Mouse (Mus musculus) hindbrain, embryonic 10.5 days (tissue): ENCODE measurements around the gene Wbp1l. TPM values are rescaled to one million over a fixed set of nuclear protein-coding genes. Genes with fewer than 3 reads are reported as not detected.
A peak's percentile ranks its signal among the peaks of the same experiment; 100 is the strongest.
"Not testable (repeated sequence)": the region's sequence is repeated elsewhere in the genome, so short reads cannot be mapped to it uniquely, and the experiment has no call there.

Experiments used
- DNase-seq: peaks from one replicate; pipeline ENCODE4 v3.0.0-alpha.2; 2017; ENCODE audit warnings: low spot score
- H3K27ac ChIP-seq: fragments of 300-500 bp; sonication (generic); 2 replicates; pipeline ENCODE4 v1.5.1; 2016; ENCODE audit warnings: mild to moderate bottlenecking, moderate library complexity
- H3K27me3 ChIP-seq: fragments of 300-500 bp; sonication (generic); 2 replicates; pipeline ENCODE4 v1.6.1; 2016; ENCODE audit warnings: mild to moderate bottlenecking; ENCODE audit not compliant: poor library complexity, insufficient read depth, severe bottlenecking
- H3K36me3 ChIP-seq: fragments of 300-500 bp; sonication (generic); 2 replicates; pipeline ENCODE4 v1.6.1; 2016; ENCODE audit warnings: mild to moderate bottlenecking, moderate library complexity
- H3K4me1 ChIP-seq: fragments of 300-500 bp; sonication (generic); replicated peaks from 2 replicates; pipeline ENCODE4 v1.6.1; 2016; ENCODE audit warnings: mild to moderate bottlenecking
- H3K4me3 ChIP-seq: fragments of 300-500 bp; sonication (generic); 2 replicates; pipeline ENCODE4 v1.5.1; 2016; ENCODE audit warnings: mild to moderate bottlenecking, moderate library complexity
- H3K9me3 ChIP-seq: fragments of 300-500 bp; sonication (generic); 2 replicates; pipeline ENCODE4 v1.6.1; 2016; ENCODE audit warnings: mild to moderate bottlenecking, moderate library complexity
- WGBS: fragments of 180-500 bp; shearing (Covaris S2); methylation state at CpG from one replicate; pipeline ENCODE4 v1.1.7; 2016; 5-methylcytosine and 5-hydroxymethylcytosine counted together
- polyA plus RNA-seq: library from polyadenylated mRNA; unstranded; fragments of >200 nt; fragmentation: Nextera tagmentation; extraction: Ambion mirVana; gene quantifications from 2 replicates; pipeline ENCODE4 v1.2.1, GENCODE M21; 2016

Gene Wbp1l
- polyA plus RNA-seq: 48.2 and 54.4 TPM in 2 replicates

- no peaks in the 10 kb centered on the region for H3K9me3 ChIP-seq
- under 1% methylated on average over 22 of the region's 22 CpGs for WGBS
Observed at GRCm38 (mm10) chr19:46598720-46599252, at the start of gene Wbp1l. Gene Wbp1l (plus strand): TSS chr19:46599084.

DNA sequence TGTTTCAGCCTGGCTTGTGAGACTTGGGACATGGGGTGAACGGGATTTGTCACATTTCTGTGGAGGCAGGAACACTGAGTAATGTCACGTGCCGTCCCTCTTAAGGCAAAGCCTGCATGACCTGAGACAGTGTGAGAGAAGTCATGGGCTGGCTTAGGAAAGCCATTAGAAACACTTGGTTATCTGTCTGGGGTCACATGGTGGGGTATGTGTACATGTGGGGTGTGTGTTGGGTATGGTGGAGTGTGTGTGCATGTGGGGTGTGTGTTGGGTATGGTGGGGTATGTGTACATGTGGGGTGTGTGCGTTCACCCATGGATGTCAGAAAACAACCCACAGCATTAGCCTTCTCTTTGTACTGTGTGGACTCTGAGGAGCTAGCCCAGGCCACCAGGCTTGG lies 48.5 kb upstream of the Wbp1l start:
- Histone ChIP-seq H3K4me1 (no peaks in the 10 kb centered on the region), H3K36me3 (peaks cover 85% of the 10 kb centered on the region), H3K27me3 (no peaks in the 10 kb centered on the region), H3K9me3 (no peaks in the 10 kb centered on the region), H3K27ac (no peak overlapping the region), H3K4me3 (no peak overlapping the region)
- 95% methylated on average over 4 of the region's 4 CpGs for WGBS
- no peak for DNase-seq

More at GRCm38 (mm10) chr19:46598720-46599252, at the start of gene Wbp1l:
- peak; percentile 98 for DNase-seq
- H3K4me3 ChIP-seq: peak within 1 kb of the TSS; percentile 97
- H3K4me1 ChIP-seq: peaks cover 25% of the 10 kb centered on the region
- peaks cover 50% of the 10 kb centered on the region for H3K36me3 ChIP-seq
- no peaks in the 10 kb centered on the region for H3K27me3 ChIP-seq
- H3K27ac ChIP-seq: peak within 1 kb of the TSS; percentile 89

GRCm38 (mm10) chr19:46552496-46552895 lies 46.4 kb upstream of the Wbp1l start:
- peaks cover 96% of the 10 kb centered on the region for H3K36me3 ChIP-seq

GRCm38 (mm10) chr19:46553541-46553955 lies 45.3 kb upstream of the Wbp1l start:
- no peak for DNase-seq
- 86% methylated on average over 11 of the region's 11 CpGs for WGBS
- Histone ChIP-seq H3K27me3 (no peaks in the 10 kb centered on the region), H3K4me3 (no peak overlapping the region), H3K4me1 (0 out of 2 replicates have a peak, but pooled peaks cover 2% of the 10 kb centered on the region), H3K9me3 (no peaks in the 10 kb centered on the region), H3K36me3 (peaks cover 96% of the 10 kb centered on the region), H3K27ac (no peak overlapping the region)

More at GRCm38 (mm10) chr19:46552496-46552895, 46.4 kb upstream of the Wbp1l start:
- no peak overlapping the region for H3K27ac ChIP-seq
- WGBS: 82% methylated on average over 4 of the region's 4 CpGs
- no peak for DNase-seq
- no peaks in the 10 kb centered on the region for H3K9me3 ChIP-seq
- H3K4me1 ChIP-seq: no peaks in the 10 kb centered on the region
- H3K27me3 ChIP-seq: no peaks in the 10 kb centered on the region
- H3K4me3 ChIP-seq: no peak overlapping the region

- no peak overlapping the region for H3K4me3 ChIP-seq
- no peak for DNase-seq
- H3K4me1 ChIP-seq: 0 out of 2 replicates have a peak, but pooled peaks cover 7% of the 10 kb centered on the region
- H3K9me3 ChIP-seq: no peaks in the 10 kb centered on the region
- no peak overlapping the region for H3K27ac ChIP-seq
- WGBS: 84% methylated on average over 8 of the region's 8 CpGs
- H3K36me3 ChIP-seq: peaks cover 74% of the 10 kb centered on the region
- H3K27me3 ChIP-seq: no peaks in the 10 kb centered on the region
Observed at GRCm38 (mm10) chr19:46558009-46558408, 40.9 kb upstream of the Wbp1l start.

- DNase-seq: no peak
- no peak overlapping the region for H3K4me3 ChIP-seq
- WGBS: 67% methylated on average over 12 of the region's 12 CpGs
- no peak overlapping the region for H3K27ac ChIP-seq
- 0 out of 2 replicates have a peak, but pooled peaks cover 7% of the 10 kb centered on the region for H3K4me1 ChIP-seq
- H3K9me3 ChIP-seq: no peaks in the 10 kb centered on the region
- peaks cover 68% of the 10 kb centered on the region for H3K36me3 ChIP-seq
- no peaks in the 10 kb centered on the region for H3K27me3 ChIP-seq
Observed at GRCm38 (mm10) chr19:46558631-46559030, 40.3 kb upstream of the Wbp1l start.

DNA sequence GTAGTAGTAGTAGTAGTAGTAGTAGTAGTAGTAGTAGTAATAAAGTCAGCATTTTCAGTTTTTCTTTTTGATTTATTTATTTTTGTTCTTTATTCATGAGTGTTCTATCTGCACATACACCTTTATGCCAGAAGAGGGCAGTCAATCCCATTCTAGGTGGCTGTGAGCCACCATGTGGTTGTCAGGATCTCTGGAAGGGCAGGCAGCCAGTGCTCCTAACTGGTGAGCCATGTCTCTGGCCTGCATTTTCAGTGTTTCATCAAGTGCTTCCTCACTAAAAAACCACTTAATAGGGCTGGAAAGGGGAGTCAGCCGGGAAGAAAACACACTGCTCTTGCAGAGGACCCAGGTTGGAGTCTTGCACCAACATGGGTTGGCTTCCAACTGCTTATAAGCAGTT lies 36.8 kb upstream of the Wbp1l start:
- peak; percentile 28 for DNase-seq
- Histone ChIP-seq H3K27me3 (no peaks in the 10 kb centered on the region), H3K4me1 (peaks cover 10% of the 10 kb centered on the region; the same call in 1 of the 2 replicates), H3K9me3 (no peaks in the 10 kb centered on the region), H3K27ac (no peak overlapping the region), H3K36me3 (peaks cover 39% of the 10 kb centered on the region), H3K4me3 (no peak overlapping the region)
- 41% methylated on average over 1 of the region's 1 CpGs for WGBS

- H3K9me3 ChIP-seq: no peaks in the 10 kb centered on the region
- peaks cover 39% of the 10 kb centered on the region for H3K36me3 ChIP-seq
- H3K27me3 ChIP-seq: no peaks in the 10 kb centered on the region
- 93% methylated on average over 14 of the region's 14 CpGs for WGBS
- no peak for DNase-seq
- no peak overlapping the region for H3K27ac ChIP-seq
- peaks cover 10% of the 10 kb centered on the region; the same call in 1 of the 2 replicates for H3K4me1 ChIP-seq
- no peak overlapping the region for H3K4me3 ChIP-seq
Observed at GRCm38 (mm10) chr19:46562581-46563515, 36.0 kb upstream of the Wbp1l start.

DNA sequence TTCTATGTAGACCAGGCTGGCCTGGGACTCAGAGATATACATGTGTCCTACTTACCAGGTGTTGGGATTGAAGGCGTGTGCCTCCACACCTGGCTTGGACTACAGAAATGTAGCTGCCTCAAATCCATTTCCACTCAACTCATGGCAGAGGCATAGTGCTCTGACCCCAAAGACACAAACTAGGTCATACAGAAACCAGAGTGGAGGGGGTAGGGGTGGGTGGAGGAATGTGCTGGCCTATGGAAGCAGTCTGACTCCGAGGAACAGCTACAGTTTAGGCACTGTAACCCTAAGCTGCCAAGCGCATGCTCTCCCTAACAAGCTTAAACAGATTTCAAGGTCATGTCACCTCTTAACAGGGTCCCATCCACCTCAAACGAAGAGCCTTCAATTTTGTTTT lies 35.3 kb upstream of the Wbp1l start:
- WGBS: 89% methylated on average over 4 of the region's 4 CpGs
- DNase-seq: no peak
- Histone ChIP-seq H3K36me3 (peaks cover 36% of the 10 kb centered on the region), H3K27me3 (no peaks in the 10 kb centered on the region), H3K9me3 (no peaks in the 10 kb centered on the region), H3K4me3 (no peak overlapping the region), H3K27ac (no peak overlapping the region), H3K4me1 (peaks cover 7% of the 10 kb centered on the region; the same call in 1 of the 2 replicates)

- H3K4me3 ChIP-seq: no peak overlapping the region
- H3K9me3 ChIP-seq: no peaks in the 10 kb centered on the region
- peaks cover 31% of the 10 kb centered on the region for H3K36me3 ChIP-seq
- H3K27me3 ChIP-seq: no peaks in the 10 kb centered on the region
- 79% methylated on average over 14 of the region's 14 CpGs for WGBS
- H3K4me1 ChIP-seq: peaks cover 3% of the 10 kb centered on the region; the same call in 1 of the 2 replicates
- H3K27ac ChIP-seq: peak overlapping the region; percentile 43; the same call in 1 of the 2 replicates
- DNase-seq: no peak
Observed at GRCm38 (mm10) chr19:46564043-46564462, 34.8 kb upstream of the Wbp1l start.

- Histone ChIP-seq H3K4me3 (peak overlapping the region; percentile 89), H3K4me1 (peaks cover 37% of the 10 kb centered on the region), H3K36me3 (peaks cover 13% of the 10 kb centered on the region), H3K27ac (0 out of 2 replicates have a peak overlapping the region, but pooled peaks have one; percentile 95)
- H3K27me3 ChIP-seq, H3K9me3 ChIP-seq, DNase-seq: not testable (repeated sequence)
- WGBS: 81% methylated on average over 3 of the region's 3 CpGs
Observed at GRCm38 (mm10) chr19:46571211-46571877, 27.5 kb upstream of the Wbp1l start.

DNA sequence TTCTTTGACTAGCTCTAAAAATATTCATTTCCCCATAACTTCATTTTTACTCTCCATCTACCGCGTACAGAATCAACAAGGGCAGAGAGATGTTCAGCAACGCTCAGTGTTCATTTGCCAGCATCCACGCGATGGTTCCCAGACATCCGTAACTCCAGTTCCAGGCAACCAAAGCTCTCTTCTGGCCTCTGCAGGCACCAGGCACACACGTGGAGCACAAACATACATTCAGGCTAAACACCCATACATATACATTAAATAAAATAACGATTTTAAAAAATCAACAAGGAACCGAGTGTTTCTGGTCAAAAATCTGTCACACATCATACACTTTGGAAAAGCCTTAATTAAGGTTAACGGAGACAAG lies 27.0 kb upstream of the Wbp1l start:
- H3K4me3 ChIP-seq: peak overlapping the region; percentile 89
- H3K36me3 ChIP-seq: peaks cover 13% of the 10 kb centered on the region
- peaks cover 37% of the 10 kb centered on the region for H3K4me1 ChIP-seq
- no peaks in the 10 kb centered on the region for H3K9me3 ChIP-seq
- H3K27me3 ChIP-seq: no peaks in the 10 kb centered on the region
- 25% methylated on average over 10 of the region's 10 CpGs for WGBS
- H3K27ac ChIP-seq: peak overlapping the region; percentile 95
- DNase-seq: peak; percentile 17
